Mouse (Mus musculus): ENCODE measurements at regions not wholly inside any gene's neighbourhood (a gene's known extent, or its start where the extent isn't known, plus 50 kb on each side); places are given as distances from the start of the nearest gene placed in this dataset.
A peak's percentile ranks its signal among the peaks of the same experiment; 100 is the strongest.
"Not testable (repeated sequence)": the region's sequence is repeated elsewhere in the genome, so short reads cannot be mapped to it uniquely, and the experiment has no call there.

DNA sequence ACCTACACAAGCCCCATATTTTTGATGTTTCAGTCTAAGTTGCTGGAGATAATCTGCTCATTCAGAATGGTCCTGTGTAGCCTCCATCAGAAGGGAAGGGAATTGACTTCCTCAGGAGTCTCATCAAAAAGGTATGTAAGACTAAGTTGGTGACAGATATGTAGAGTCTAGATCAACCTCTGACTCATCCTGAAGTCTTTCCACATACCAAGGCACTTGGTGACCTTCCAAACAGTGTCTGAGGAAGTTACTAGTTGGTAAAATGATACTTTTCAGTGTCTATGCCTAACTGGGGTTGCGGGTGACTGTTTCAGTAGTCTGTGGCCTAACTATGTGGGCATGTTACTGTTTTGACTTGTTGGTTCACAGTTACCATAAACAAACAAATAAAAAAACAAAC is 133.0 kb upstream of the Plcb4 start:
- DNase-seq (ENCODE audit: low read depth, low spot score), result peak; percentile 99

DNA sequence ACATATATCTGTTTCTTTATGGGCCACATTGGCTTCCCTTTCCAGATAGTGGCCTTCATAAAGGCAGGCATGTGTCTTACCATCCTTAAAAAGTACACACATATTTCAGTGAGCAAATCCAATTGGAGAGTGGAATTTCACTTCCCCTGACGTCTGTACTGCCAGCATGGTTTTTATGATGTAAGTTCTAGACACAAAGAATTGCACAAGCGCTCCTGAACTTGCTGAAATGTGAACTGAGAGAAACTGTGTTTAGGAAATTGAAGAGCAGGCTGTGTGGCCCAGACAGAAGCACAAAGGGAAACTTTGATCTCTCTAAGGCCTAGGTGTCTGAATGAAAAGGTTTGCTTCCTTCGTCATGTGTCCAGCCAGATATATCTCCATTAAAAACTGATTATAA is 129.2 kb upstream of the Plcb4 start:
- DNase-seq (ENCODE audit: low read depth, low spot score), result peak; percentile 72

DNA sequence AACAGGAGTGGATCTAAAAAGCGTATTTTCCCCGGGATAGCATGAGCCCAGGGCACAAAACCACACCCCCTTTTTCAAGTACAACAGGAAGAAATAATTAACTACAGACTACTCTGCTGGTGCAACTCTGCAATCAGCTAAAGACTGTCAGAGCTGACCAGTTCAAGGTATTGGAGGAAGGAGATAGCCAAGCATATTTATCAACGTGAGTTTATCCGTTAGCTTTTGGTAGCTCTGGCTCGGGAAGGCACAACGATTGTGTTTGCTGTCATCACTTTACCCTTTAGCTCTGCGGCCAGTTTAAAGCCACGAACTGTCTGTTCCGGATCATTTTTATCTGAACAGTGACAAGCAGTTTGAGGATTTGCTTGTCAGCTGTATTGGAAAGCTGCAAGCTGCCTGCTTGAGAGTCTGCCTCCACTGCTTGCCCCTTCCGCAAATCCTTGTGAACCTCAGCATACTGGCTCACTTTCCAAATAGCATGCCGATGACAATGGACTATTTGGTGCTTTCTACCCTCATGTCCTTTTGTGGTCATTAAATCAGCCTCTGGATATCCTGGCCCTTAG is 122.4 kb upstream of the Plcb4 start:
- no peak for DNase-seq (ENCODE audit: low read depth, low spot score)

DNA sequence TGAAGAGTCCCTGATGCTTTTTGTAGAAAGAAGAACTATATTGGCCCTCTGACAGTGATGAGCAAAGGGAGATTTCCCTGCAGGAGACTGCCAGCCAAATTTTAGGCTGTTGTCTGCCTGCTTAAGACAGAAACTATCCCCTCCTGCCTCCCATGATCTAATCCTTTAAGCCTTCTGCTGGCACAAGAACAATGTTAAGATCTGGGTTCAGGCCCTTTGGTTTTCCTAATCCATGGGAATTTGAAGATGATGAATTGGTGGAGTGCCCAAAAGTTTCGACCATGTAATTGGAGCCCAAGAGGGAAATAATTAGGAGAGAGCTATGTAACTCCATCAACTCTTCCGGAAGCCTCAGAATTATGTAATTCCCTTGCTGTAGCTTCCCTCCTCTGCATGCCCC is 120.8 kb upstream of the Plcb4 start:
- peak; percentile 40 for DNase-seq (ENCODE audit: low read depth, low spot score)

DNA sequence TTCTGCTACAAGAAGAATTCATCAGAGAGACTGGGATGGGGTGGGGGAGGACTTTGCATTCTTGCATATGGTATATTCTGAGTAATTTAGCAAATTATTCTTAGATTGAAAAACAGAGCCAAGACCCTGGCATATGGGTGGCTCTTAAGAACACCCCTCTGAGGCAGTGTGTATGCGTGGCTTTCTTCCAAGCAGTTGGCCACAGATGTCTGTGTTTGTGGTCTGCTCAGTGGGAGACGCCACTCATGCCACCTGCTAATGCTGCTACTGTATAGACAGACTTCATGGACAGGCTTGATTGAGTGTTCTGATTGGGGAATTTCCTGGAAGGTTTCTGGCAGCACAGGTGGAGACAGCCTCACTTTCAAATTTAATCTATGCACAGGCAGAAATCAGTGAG is 117.8 kb upstream of the Plcb4 start:
- DNase-seq (ENCODE audit: low read depth, low spot score), result no peak

DNA sequence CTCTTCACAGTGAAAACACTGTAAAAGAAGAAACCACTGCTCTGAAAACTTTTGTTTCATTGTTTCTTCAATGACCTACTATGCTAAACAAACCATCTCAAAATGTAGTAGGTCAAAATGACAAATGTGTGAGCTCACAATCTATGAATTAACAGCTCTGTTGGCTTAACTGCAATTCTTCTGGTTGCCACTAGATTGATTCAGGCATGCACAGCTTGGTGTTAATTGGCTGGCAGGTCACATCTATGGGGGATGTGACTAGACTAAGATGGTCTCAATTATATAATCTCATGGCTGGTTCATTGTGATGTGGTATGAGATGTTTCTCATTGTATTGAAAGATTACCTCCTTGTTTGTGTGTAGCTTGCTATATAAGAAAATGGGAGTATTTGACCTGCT is 116.9 kb upstream of the Plcb4 start:
- no peak for DNase-seq (ENCODE audit: low read depth, low spot score)

DNA sequence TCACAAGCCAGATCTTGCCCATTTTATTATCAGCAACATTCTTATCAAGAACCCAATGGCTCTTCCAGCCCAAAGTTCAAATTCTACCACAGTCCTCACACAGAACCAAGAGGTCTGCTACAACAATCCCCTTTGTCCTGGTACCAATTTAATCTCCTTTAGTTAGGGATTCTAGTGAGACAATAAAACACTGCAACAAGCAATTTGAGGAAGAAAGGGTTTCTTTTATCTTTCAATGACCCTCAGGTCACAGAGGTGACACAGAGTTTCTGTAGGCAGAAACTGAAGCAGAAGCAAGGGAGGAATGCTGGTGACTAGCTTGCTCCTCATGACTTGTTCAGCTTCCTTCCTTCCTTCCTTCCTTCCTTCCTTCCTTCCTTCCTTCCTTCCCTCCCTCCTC is 113.9 kb upstream of the Plcb4 start:
- no peak for DNase-seq (ENCODE audit: low read depth, low spot score)

DNA sequence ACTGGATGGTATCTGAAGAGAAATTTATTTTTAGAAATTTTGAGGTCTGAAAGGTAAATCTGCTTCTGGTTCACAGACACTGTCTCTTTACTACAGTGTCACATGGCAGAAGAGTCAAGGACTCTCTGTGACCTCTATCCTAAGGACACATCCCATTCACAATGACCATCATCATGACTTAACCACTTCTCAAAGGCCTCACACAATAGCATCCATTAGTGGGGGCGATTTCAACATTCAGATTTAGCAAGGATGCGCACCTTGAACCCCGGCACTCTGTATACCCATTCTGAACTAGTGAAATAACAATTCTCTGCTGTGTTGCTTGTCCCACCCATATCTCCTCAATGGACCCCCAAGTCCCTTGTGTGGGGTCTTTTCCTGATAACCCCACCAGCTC is 110.8 kb upstream of the Plcb4 start:
- DNase-seq (ENCODE audit: low read depth, low spot score), result no peak

DNA sequence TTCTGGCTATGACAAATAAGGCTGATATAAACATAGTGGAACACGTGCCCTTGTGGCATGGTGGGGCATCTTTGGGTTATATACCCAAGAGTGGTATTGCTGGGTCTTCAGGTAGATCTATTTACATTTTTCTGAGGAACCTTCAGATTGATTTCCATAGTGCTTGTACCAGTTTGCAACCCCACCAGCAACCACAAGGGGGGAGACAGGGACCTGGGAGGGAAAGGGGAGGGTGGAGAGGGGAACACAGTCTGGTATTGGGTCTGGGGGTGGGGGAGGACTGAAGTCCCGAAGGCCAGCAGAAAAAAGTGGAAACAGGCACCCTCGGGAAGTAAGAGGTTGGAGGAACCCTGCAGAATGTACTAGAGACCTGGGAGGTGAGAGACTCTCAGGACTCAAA is 105.8 kb upstream of the Plcb4 start:
- no peak for DNase-seq (ENCODE audit: low read depth, low spot score)

DNA sequence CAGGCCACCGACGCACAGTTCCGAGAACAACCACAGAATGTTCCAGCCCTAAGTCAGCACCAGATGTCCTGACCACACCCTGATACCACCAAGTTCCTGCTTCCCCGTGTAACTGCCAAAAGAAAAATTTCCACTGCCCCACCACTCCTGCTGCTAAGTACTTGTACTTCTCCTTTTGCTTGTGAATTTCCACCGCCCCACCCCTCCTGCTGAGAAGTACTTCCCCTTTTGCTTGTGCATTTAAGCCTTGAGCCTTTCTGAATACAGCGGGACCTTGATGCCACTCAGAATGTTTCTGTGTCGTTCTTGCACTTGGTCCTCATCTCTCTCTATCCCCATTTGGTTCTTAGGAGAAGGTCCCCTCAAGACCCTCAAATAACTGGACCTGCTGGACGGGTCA is 100.8 kb upstream of the Plcb4 start:
- DNase-seq (ENCODE audit: low read depth, low spot score), result not testable (repeated sequence)

DNA sequence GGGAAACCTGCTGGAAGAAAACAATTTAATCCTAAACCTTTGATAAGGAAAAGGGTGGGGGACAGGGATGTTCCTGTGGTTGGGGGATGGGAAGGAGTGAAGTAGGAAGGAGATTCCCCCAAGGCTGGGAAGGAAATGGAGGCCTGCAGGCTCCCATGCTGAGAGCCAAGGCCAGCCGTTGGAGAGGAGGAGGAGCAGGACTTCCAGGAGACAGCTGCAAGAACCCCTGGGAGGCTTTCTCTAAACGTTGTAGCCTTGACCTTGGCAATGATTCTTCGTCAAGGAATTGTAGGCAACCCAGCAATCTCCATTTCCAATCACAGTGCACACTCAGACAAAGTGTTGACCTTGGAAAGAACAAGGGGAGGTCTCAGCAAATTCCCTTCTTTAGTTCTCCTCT is 99.5 kb upstream of the Plcb4 start:
- DNase-seq (ENCODE audit: low read depth, low spot score), result no peak

DNA sequence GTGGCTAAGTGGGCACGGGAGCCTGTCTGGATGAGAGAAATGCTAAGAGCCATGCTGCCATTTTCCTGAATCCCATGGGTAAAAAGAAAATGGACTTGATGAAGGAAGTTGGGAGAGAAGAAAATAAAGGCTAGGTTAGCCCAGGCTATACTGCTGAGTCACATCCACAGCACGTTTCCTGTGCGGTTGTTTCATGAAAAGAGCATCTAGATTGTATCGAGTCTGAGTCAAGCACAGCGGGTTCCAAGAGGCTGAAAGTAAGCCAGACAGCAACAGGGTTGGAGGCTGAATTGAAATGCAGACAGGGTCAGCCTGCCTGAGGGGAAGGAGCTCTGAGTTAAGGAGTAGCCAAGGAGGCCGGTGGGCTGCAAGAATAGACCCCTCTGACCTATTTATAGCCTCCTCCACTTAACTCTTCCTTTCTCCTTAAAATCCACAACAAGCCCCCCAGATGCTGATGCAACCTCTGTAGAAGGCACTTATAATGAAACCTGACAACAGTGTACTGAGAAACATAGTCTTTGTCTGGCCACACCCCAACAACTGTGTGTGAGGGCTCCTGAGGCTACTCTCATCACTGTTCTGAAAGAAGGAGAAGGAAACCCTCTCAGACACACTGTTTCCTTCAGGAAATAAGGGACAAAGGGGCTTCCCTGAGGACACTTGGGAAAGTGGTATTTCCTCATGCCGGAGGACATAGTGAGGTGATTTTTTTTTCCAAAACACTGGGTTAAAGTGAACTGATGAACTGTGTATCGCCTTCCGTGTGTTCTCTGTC is 98.7 kb upstream of the Plcb4 start:
- DNase-seq (ENCODE audit: low read depth, low spot score), result no peak

DNA sequence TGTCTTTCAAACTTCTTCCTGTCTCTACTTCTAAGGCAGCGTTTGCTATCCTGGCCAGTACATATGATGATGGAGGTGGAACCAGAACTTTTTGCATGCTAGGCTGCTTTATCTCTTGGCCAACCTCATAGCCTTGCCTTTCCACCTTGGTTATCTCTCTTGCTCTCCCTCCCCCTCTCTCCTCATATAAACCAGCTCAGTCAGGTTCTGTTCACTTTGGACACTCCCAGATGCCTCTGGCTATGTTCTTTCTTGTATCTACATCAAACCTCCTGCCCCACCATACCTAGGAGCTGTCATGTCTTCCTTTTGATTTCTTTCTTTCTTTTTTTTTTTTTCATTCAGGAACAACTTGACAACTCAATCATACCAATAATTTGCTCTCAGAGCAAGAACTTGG is 98.0 kb upstream of the Plcb4 start:
- no peak for DNase-seq (ENCODE audit: low read depth, low spot score)

DNA sequence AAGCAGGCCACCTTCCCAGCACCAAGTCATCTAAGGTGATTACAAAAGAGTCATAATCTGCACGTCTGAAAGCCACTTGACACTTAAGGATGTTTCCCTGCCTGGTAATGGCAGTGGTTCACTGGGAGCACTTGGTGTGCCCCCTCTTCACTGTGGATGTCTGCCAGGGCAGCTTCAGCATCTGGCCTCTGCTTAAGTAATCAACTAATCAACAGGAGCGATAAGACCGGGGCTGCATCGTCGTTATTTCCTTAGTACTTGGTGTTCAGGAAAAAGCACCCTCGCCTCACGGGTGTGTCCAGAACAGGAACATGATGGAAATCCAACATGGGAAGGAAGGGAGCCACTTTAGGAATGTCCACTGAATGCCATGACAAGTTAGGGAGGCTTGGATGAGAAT is 97.1 kb upstream of the Plcb4 start:
- no peak for DNase-seq (ENCODE audit: low read depth, low spot score)

DNA sequence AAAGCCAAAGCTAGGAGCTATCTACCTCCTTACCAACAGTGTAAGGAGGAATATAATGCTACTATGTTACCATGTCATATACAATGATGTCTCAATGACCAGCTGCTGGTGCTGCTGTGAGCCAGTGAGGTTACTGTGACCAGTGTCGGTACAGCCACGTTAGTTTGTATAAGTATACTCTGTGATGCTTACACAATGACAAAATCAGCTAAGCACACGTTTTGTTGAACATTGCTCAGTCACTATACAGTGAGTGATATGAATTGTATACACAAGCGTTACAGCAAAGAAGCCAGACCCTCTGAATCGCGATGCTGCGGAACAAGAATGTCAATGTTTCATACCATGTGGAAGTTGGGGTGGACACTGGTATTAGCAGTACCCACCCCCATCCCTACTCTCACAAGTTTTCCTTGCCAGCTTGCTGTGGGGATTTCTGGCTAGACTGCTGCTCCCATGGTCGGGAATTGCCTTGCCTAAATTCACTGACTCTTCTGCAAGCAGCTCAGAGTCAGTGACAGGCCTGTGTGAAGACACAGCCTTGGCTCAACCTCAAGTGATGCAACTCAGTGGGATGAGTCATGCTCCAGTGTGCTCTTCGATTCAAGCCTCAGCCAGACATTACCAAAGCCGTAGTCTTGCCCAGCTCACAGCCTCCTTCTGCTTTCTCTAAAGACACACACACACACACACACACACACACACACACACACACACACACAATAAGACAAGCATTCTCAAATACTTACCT is 96.5 kb upstream of the Plcb4 start:
- peak; percentile 99 for DNase-seq (ENCODE audit: low read depth, low spot score)

DNA sequence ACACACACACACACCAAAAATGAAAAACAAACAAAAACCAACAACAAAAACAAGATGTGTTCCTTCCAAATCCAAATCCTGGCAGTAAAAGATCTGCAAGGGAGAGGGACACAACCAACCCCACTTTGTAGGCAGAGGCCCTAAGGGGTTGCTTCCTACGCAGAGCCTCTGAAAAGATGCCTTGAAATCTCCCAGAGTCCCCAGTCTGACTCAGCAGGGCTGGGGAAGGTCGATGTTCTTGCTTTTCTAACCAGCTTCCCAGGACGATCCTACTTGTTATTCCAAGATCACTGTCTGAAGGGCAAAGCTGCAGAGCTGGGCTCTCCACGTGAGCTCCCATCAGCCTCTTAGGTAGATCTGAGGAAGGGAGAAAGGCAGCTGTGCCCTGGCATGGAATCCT is 94.6 kb upstream of the Plcb4 start:
- no peak for DNase-seq (ENCODE audit: low read depth, low spot score)

DNA sequence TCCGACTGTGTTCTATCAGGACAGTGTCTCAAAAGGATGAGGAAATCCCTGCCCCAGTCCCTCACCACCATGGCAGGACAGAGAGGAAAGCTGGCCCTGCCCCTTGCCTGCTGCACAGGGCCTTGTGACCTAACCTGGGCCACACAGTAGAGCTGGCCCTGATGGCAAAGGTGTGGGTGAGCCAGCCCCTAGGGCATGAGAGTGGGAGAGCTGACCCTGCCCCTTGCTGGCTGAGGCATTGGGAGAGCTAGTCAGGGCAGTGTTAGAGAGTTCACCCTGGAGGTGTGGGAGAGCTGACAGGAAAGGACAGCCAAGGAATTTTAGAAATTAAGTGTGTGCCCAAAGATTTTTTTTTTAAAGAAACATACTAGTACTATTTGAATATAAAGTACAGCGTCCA is 90.5 kb upstream of the Plcb4 start:
- no peak for DNase-seq (ENCODE audit: low read depth, low spot score)

DNA sequence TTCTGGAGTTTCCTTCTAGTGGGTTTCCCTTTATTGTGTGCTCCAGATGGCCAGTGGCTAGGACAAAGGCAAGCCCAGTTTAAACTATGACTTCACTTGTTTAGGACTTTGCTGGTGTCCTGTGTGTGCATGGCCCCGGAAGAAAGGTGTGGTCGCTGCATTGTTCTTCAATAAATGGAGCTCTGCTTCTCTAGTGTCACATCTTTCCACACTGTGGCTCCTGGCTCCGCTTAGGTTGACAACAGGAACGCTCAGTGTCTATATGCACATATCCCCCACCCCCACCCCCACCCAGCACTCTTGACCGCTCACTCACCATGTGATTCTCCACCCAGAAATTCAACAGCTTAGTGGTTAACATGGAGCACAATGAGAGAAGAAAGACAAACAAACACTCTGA is 87.2 kb upstream of the Plcb4 start:
- no peak for DNase-seq (ENCODE audit: low read depth, low spot score)

DNA sequence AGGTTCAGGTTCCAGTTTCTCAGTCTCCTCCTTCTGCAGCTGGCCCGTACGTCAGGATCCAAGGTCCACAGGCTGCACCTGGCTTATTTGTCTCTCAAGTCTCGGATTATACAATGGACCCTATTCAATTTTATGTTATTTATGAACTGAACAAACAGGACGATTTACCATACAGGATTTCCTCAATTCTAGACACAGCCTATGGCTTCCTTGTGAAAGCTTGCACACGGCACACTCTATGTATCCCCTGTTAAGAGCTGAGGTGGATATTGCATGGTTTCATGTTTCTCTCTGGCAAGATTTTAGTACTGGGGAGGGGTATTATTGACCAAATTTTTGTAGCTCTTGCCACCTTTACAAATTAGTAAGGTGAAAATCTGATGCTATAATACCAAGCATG is 81.6 kb upstream of the Plcb4 start:
- DNase-seq (ENCODE audit: low read depth, low spot score), result no peak

DNA sequence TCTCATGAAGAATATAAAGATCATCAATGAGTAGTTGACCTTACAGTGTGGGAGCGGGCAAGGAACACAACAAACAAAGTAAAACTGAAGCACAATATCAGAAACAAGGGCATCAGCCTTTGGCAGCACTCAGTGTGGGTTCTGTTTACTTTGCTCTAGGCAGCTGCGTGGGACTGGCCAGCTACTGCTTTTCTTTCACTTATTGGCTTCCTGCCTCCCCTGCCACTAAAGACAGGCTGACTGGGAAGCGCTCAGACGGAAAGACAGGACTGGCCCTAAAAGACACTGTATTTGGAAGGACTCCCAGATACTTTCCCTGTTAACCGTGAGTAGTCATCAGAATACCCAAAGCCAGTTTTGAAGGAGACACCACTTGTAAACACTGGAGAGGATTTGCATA is 80.7 kb upstream of the Plcb4 start:
- peak; percentile 32 for DNase-seq (ENCODE audit: low read depth, low spot score)

DNA sequence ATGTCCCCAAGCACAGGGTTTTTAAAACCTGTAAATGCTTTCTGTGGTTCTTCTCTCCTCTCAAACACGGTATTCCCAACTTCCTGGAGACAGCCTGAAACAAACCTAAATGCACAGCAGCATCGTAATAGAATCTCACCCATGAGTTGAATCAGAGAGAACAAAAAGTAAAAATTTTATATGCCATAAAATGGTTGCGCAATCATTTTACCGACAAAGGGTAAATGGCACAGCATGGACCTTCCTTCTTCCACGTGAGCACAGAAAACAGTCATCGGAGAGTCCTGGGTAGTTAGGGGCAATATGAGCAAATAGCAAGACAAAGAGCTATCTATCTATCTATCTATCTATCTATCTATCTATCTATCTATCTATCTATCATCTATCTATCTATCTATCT is 79.3 kb upstream of the Plcb4 start:
- no peak for DNase-seq (ENCODE audit: low read depth, low spot score)

DNA sequence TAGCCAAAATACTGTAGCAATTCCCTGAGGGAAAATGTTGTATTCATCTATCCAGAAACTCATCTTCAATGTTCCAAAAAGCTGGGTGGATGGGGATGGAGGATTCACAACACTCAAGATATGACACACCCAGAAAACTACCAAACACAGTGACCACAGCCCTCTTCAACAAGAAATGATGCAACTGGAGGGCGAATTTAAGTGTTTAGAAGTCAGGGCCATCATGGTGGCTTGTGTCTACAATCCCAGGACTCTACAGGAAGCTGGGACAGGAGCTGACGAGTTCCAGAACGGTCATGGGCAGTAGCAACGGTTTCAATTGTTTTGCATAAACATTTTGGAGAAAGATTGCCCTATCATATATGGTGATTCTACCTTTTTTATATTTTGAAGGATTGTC is 78.8 kb upstream of the Plcb4 start:
- no peak for DNase-seq (ENCODE audit: low read depth, low spot score)

DNA sequence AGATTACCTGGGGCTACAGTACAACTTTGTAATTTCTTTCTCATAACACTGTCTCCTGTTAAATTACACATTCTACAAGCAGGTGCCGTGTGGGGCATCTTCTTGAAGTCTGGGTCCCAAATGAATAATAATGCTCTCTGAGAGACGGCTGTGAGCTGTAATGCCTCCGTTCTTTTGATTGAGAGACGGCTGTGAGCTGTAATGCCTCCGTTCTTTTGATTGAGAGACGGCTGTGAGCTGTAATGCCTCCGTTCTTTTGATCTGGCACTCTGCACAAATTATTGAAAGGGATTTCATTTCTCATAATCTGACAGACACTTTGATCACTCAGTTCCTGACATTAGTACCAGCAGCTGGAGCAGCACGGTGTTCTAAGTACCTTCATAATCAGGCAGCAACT is 76.5 kb upstream of the Plcb4 start:
- no peak for DNase-seq (ENCODE audit: low read depth, low spot score)

Measured in 3T3-L1 (cell line).